ENCODE assay signal across 10 mouse cellular contexts in the genomic region with DNA sequence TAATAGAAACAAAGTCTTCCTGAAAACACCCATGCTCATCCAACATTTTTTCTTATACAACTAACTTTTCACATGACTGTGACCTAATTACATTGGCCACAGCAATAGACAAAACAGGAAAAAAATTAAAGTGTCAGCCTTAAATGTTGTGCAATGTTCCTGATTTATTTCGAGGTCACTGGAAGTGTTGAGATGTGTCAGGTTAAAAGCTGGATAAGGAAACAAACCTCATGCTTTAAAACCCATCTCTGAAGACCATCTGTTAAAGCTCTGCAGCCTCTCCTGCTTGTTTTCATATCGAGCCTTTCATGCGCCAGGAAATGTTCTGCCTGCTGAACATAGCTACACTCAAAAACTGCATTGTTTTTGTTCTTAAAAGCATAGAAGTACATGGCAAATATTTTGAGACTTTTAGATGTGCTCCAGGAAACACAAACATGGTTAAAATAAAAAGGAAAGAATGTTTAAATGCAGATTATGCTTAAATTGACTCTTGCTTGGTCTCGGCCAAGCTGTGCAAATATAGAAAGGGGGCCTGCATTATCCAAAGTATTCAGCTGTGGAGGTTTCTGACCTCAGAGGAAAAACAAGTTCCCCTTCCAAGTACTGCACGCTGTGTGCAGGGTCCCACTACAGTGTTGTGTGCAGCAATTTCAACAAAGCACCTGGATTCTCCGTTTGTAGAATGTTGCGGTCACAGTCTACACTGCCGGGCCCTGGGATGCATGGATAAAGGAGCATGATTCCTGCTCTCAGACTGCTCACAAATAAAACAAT.
DNase-seq lines count a peak whose midpoint lies in the region; ATAC-seq lines count a peak whose summit lies in the region.
"Had no signal": no experiment of that assay in that cellular context is flagged by ENCODE, and none has a peak within 500 bp of the region (broad histone marks: within the 10 kb centered on the region; RNA-seq: fewer than 3 reads in every experiment).

No protein-coding gene starts in this region.

- 46% methylated on average over 8 of the region's 8 CpGs for WGBS in kidney, embryonic 14.5 days
- WGBS in heart, embryonic 16.5 days: 33% methylated on average over 8 of the region's 8 CpGs
- WGBS in hindbrain, embryonic 16.5 days: 73% methylated on average over 8 of the region's 8 CpGs

- peak overlapping the region; percentile 60; the same call in 1 of the 2 replicates for H3K27ac ChIP-seq in kidney, embryonic 14.5 days (ENCODE audit: low read depth, low read length)
- H3K27ac ChIP-seq in heart, embryonic 16.5 days (ENCODE audit: low read length): peak overlapping the region; percentile 76
- H3K27ac ChIP-seq in hindbrain, embryonic 16.5 days (ENCODE audit: low read depth, low read length): no peak overlapping the region

- no peaks in the 10 kb centered on the region for H3K27me3 ChIP-seq in kidney, embryonic 14.5 days (ENCODE audit: control insufficient read depth, insufficient read depth, low read length)
- no peaks in the 10 kb centered on the region for H3K27me3 ChIP-seq in heart, embryonic 16.5 days (ENCODE audit: control insufficient read depth, insufficient read depth, low read length)
- H3K27me3 ChIP-seq in hindbrain, embryonic 16.5 days (replicated peaks; ENCODE audit: control insufficient read depth, insufficient read depth, low read length): no peaks in the 10 kb centered on the region

- peak; percentile 85 for ATAC-seq in kidney, embryonic 14.5 days (ENCODE audit: low FRiP score, low TSS enrichment)
- peak; percentile 57; the same call in 1 of the 2 replicates for ATAC-seq in heart, embryonic 16.5 days (replicated peaks; ENCODE audit: extremely low read depth, insufficient read depth, low FRiP score)
- ATAC-seq in hindbrain, embryonic 16.5 days: no peak

- H3K4me1 ChIP-seq in kidney, embryonic 14.5 days (ENCODE audit: control insufficient read depth, insufficient read depth, low read length): 0 out of 2 replicates have a peak, but pooled peaks cover 3% of the 10 kb centered on the region
- H3K4me1 ChIP-seq in heart, embryonic 16.5 days (ENCODE audit: control insufficient read depth, insufficient read depth, low read length): peaks cover 18% of the 10 kb centered on the region
- no peaks in the 10 kb centered on the region for H3K4me1 ChIP-seq in hindbrain, embryonic 16.5 days (ENCODE audit: control insufficient read depth, insufficient read depth, low read depth, low read length)

- no peak overlapping the region for H3K4me2 ChIP-seq in kidney, embryonic 14.5 days (replicated peaks; ENCODE audit: low read depth, low read length)
- H3K4me2 ChIP-seq in heart, embryonic 16.5 days (ENCODE audit: low read depth, low read length): no peak overlapping the region
- no peak overlapping the region for H3K4me2 ChIP-seq in hindbrain, embryonic 16.5 days (ENCODE audit: low read length)

- no peaks in the 10 kb centered on the region for H3K36me3 ChIP-seq in kidney, embryonic 14.5 days (ENCODE audit: control insufficient read depth, insufficient read depth, low read length)
- no peaks in the 10 kb centered on the region for H3K36me3 ChIP-seq in heart, embryonic 16.5 days (ENCODE audit: control insufficient read depth, insufficient read depth)
- H3K36me3 ChIP-seq in hindbrain, embryonic 16.5 days (ENCODE audit: control insufficient read depth, insufficient read depth, low read length): no peaks in the 10 kb centered on the region

- no peak overlapping the region for H3K4me3 ChIP-seq in kidney, embryonic 14.5 days (ENCODE audit: low read length)
- no peak overlapping the region for H3K4me3 ChIP-seq in heart, embryonic 16.5 days (ENCODE audit: low read length)
- no peak overlapping the region for H3K4me3 ChIP-seq in hindbrain, embryonic 16.5 days (ENCODE audit: low read length)

- DNase-seq in kidney, adult 11 months: no peak
- peak; percentile 49 for DNase-seq in brain, adult 2 months (ENCODE audit: low read depth, low spot score)
- peak; percentile 30 for DNase-seq in lung, postnatal 14 days
- no peak for DNase-seq in cerebellum, postnatal 25 days
- no peak for DNase-seq in cerebellum, postnatal 10 days
- DNase-seq: cerebellum, postnatal 14 days; right cerebral cortex, postnatal 4 days had no signal

- H3K9me3 ChIP-seq in kidney, embryonic 14.5 days (ENCODE audit: control insufficient read depth, low read length): no peaks in the 10 kb centered on the region
- H3K9me3 ChIP-seq in heart, embryonic 16.5 days (replicated peaks; ENCODE audit: control insufficient read depth, low read length): no peaks in the 10 kb centered on the region
- H3K9me3 ChIP-seq in hindbrain, embryonic 16.5 days (ENCODE audit: control insufficient read depth, low read length): no peaks in the 10 kb centered on the region

- no peak overlapping the region for H3K9ac ChIP-seq in kidney, embryonic 14.5 days (ENCODE audit: low read depth, low read length)
- no peak overlapping the region for H3K9ac ChIP-seq in heart, embryonic 16.5 days (ENCODE audit: low read length)
- H3K9ac ChIP-seq in hindbrain, embryonic 16.5 days (ENCODE audit: low read depth, low read length): no peak overlapping the region

Comparison
In these comparisons a context has a peak if more than half of its experiments do, and no peak if none do; other contexts are left out.
1. DNase-seq: peak in brain, adult 2 months (single experiment) and lung, postnatal 14 days (single experiment); none in kidney, adult 11 months (single experiment), cerebellum, postnatal 25 days (0 of 2) and cerebellum, postnatal 10 days (0 of 2).